Mouse (Mus musculus) bone marrow, adult 2 months (tissue): ENCODE measurements around the gene Tspan5.

Experiments
- CTCF ChIP-seq: fragments of 200-500 bp; IDR thresholded peaks from 2 replicates; pipeline ENCODE4 v1.5.1; 2011; ENCODE audit warnings: low read length, control low read depth; ENCODE audit not compliant: control insufficient read depth, insufficient read depth
- POLR2A ChIP-seq: fragments of 200-500 bp; IDR thresholded peaks from 2 replicates; pipeline ENCODE4 v1.6.1; 2011; ENCODE audit warnings: low read depth, mild to moderate bottlenecking, control low read depth, low read length, borderline replicate concordance; ENCODE audit not compliant: control insufficient read depth

DNA sequence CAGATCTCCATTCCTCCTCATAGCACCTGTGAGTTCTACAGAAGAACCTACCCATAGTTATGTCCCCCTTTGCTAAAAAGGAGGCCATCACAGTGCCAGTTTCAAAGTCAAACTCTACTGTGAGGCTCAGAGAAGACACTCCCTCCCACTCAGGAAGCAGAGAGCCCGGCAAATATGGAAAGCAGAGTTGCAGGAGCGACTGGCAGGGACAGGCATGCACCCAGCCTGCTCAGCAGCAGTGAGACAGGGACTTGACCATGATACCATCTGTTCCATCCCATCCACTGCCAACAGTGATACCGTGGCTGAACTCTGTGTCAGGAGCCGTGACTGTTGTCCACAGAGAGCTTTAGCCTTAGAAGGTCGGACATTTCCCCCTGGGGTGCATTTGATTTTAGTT is 123.3 kb downstream of the Tspan5 start:
- TF ChIP-seq CTCF (no peak), POLR2A (no peak)
